Mouse (Mus musculus) liver, postnatal 0 days (tissue): ENCODE data around the gene Caprin2. TPM values are rescaled to one million over a fixed set of nuclear protein-coding genes. Genes with fewer than 3 reads are reported as not detected.

Experiments
- ATAC-seq: fragments of 200-750 bp; cut with Nextera tagmentation; 2 replicates; pipeline ENCODE4 v1.8.0; 2017; ENCODE audit warnings: mild to moderate bottlenecking, moderate library complexity
- DNase-seq: peaks from one replicate; pipeline ENCODE4 v3.0.0-alpha.2; 2016
- H3K27ac ChIP-seq: fragments of 300-500 bp; sonication (generic); 2 replicates; pipeline ENCODE4 v1.5.1; 2014; ENCODE audit warnings: antibody characterized with exemption, moderate library complexity, mild to moderate bottlenecking, low read depth
- H3K27me3 ChIP-seq: fragments of 300-500 bp; sonication (generic); 2 replicates; pipeline ENCODE4 v1.6.1; 2014; ENCODE audit warnings: low read length, control low read depth, mixed read lengths; ENCODE audit not compliant: insufficient read depth
- H3K36me3 ChIP-seq: fragments of 300-500 bp; sonication (generic); replicated peaks from 2 replicates; pipeline ENCODE4 v1.6.1; 2014; ENCODE audit warnings: mild to moderate bottlenecking, control low read depth, low read length, moderate library complexity, mixed read lengths; ENCODE audit not compliant: insufficient read depth
- H3K4me1 ChIP-seq: fragments of 300-500 bp; sonication (generic); 2 replicates; pipeline ENCODE4 v1.6.1; 2014; ENCODE audit warnings: antibody characterized with exemption, mild to moderate bottlenecking, control low read depth; ENCODE audit not compliant: insufficient read depth
- H3K4me2 ChIP-seq: fragments of 300-500 bp; sonication (generic); 2 replicates; pipeline ENCODE4 v1.6.1; 2014; ENCODE audit warnings: low read depth, mild to moderate bottlenecking, low read length, moderate library complexity, mixed read lengths
- H3K4me3 ChIP-seq: fragments of 300-500 bp; sonication (generic); 2 replicates; pipeline ENCODE4 v1.5.1; 2014; ENCODE audit warnings: low read depth, low read length
- H3K9ac ChIP-seq: fragments of 300-500 bp; sonication (generic); replicated peaks from 2 replicates; pipeline ENCODE4 v1.6.1; 2014; ENCODE audit warnings: mild to moderate bottlenecking, moderate library complexity
- H3K9me3 ChIP-seq: fragments of 300-500 bp; sonication (generic); 2 replicates; pipeline ENCODE4 v1.6.1; 2016; ENCODE audit warnings: mild to moderate bottlenecking, control low read depth, low read length, mixed read lengths
- CTCF ChIP-seq: sonication (generic); IDR thresholded peaks from 2 replicates; pipeline ENCODE4 v1.5.1; 2016; ENCODE audit warnings: antibody characterized with exemption, low read depth
- EP300 ChIP-seq: IDR thresholded peaks from 2 replicates; pipeline ENCODE4 v1.6.1; 2016; ENCODE audit warnings: antibody characterized with exemption, low read depth, mild to moderate bottlenecking
- WGBS: fragments of 180-500 bp; shearing (Covaris S2); extraction: QIAGEN DNeasy Blood & Tissue Kit; methylation state at CpG from one replicate; pipeline ENCODE4 v1.1.7; 2014; ENCODE audit not compliant: insufficient replicate concordance; 5-methylcytosine and 5-hydroxymethylcytosine counted together
- polyA plus RNA-seq: library from polyadenylated mRNA; unstranded; fragments of >200 nt; fragmentation: Nextera tagmentation; extraction: Ambion mirVana; gene quantifications from 2 replicates; pipeline ENCODE4 v1.2.1, GENCODE M21; 2015

Caprin2 gene
- polyA plus RNA-seq, 1 experiment from 2014 or later = 2.7 TPM

GRCm38 (mm10) chr6:148830748-148831727 is 65.0 kb downstream of the Caprin2 start, which contains the start of gene Ipo8:
Ipo8 (minus strand) TSS chr6:148831467.
- no peaks in the 10 kb centered on the region for H3K36me3 ChIP-seq
- H3K4me1 ChIP-seq = peaks cover 8% of the 10 kb centered on the region
- no peaks in the 10 kb centered on the region for H3K9me3 ChIP-seq
- H3K27me3 ChIP-seq = no peaks in the 10 kb centered on the region
- DNase-seq = peak; percentile 89
- TF ChIP-seq EP300 = no peak
- TF ChIP-seq CTCF = peak; percentile 32; the same call in 1 of the 2 replicates
- ATAC-seq = peak; percentile 98
- peak within 1 kb of the TSS; percentile 37 for H3K27ac ChIP-seq
- H3K4me2 ChIP-seq = peak within 1 kb of the TSS; percentile 90
- under 1% methylated on average over 45 of the region's 47 CpGs for WGBS
- peak within 1 kb of the TSS; percentile 75 for H3K4me3 ChIP-seq
- peak within 1 kb of the TSS; percentile 66 for H3K9ac ChIP-seq

GRCm38 (mm10) chr6:148830355-148830747 is 65.7 kb downstream of the Caprin2 start:
- H3K4me1 ChIP-seq = peaks cover 8% of the 10 kb centered on the region
- H3K27ac ChIP-seq = no peak overlapping the region
- H3K36me3 ChIP-seq = no peaks in the 10 kb centered on the region
- H3K27me3 ChIP-seq = no peaks in the 10 kb centered on the region
- no peaks in the 10 kb centered on the region for H3K9me3 ChIP-seq
- peak overlapping the region; percentile 75 for H3K4me3 ChIP-seq
- DNase-seq (no peak), ATAC-seq (no peak)
- TF ChIP-seq EP300 (no peak), CTCF (no peak)
- H3K4me2 ChIP-seq = peak overlapping the region; percentile 90
- 7% methylated on average over 3 of the region's 3 CpGs for WGBS
- peak overlapping the region; percentile 66 for H3K9ac ChIP-seq

GRCm38 (mm10) chr6:148826119-148826518 is 69.9 kb downstream of the Caprin2 start:
- no peak overlapping the region for H3K9ac ChIP-seq
- 86% methylated on average over 4 of the region's 4 CpGs for WGBS
- no peak overlapping the region for H3K27ac ChIP-seq
- H3K36me3 ChIP-seq = peaks cover 12% of the 10 kb centered on the region; the same call in 1 of the 2 replicates
- DNase-seq (no peak), ATAC-seq (no peak)
- no peak overlapping the region for H3K4me3 ChIP-seq
- no peaks in the 10 kb centered on the region for H3K9me3 ChIP-seq
- H3K4me2 ChIP-seq = no peak overlapping the region
- H3K4me1 ChIP-seq = peaks cover 8% of the 10 kb centered on the region
- no peaks in the 10 kb centered on the region for H3K27me3 ChIP-seq
- TF ChIP-seq EP300 = no peak
- TF ChIP-seq CTCF = no peak

GRCm38 (mm10) chr6:148818624-148819343 is 77.3 kb downstream of the Caprin2 start:
- no peak for TF ChIP-seq CTCF
- TF ChIP-seq EP300 = no peak
- H3K9ac ChIP-seq = no peak overlapping the region
- ATAC-seq (no peak), DNase-seq (no peak)
- 78% methylated on average over 4 of the region's 4 CpGs for WGBS
- peaks cover 35% of the 10 kb centered on the region for H3K36me3 ChIP-seq
- H3K27ac ChIP-seq = no peak overlapping the region
- H3K4me1 ChIP-seq = no peaks in the 10 kb centered on the region
- no peak overlapping the region for H3K4me3 ChIP-seq
- no peaks in the 10 kb centered on the region for H3K27me3 ChIP-seq
- no peak overlapping the region for H3K4me2 ChIP-seq
- no peaks in the 10 kb centered on the region for H3K9me3 ChIP-seq

- 78% methylated on average over 5 of the region's 5 CpGs for WGBS
- no peak for DNase-seq
- H3K36me3 ChIP-seq = peaks cover 39% of the 10 kb centered on the region
Observed at GRCm38 (mm10) chr6:148816751-148817150, 79.3 kb downstream of the Caprin2 start.

GRCm38 (mm10) chr6:148811117-148811516 is 84.9 kb downstream of the Caprin2 start:
- no peak overlapping the region for H3K27ac ChIP-seq
- ATAC-seq = no peak
- no peaks in the 10 kb centered on the region for H3K9me3 ChIP-seq
- H3K4me2 ChIP-seq = no peak overlapping the region
- H3K27me3 ChIP-seq = no peaks in the 10 kb centered on the region
- no peak for DNase-seq
- H3K36me3 ChIP-seq = peaks cover 42% of the 10 kb centered on the region
- no peak overlapping the region for H3K4me3 ChIP-seq
- no peak overlapping the region for H3K9ac ChIP-seq
- no peak for TF ChIP-seq CTCF
- TF ChIP-seq EP300 = no peak
- no peaks in the 10 kb centered on the region for H3K4me1 ChIP-seq
- WGBS = 80% methylated on average over 2 of the region's 2 CpGs

More at GRCm38 (mm10) chr6:148816751-148817150, 79.3 kb downstream of the Caprin2 start:
- no peak overlapping the region for H3K9ac ChIP-seq
- H3K4me3 ChIP-seq = no peak overlapping the region
- H3K27ac ChIP-seq = no peak overlapping the region
- TF ChIP-seq CTCF = no peak
- TF ChIP-seq EP300 = no peak
- no peak for ATAC-seq
- H3K4me1 ChIP-seq = no peaks in the 10 kb centered on the region
- H3K4me2 ChIP-seq = no peak overlapping the region
- H3K27me3 ChIP-seq = no peaks in the 10 kb centered on the region
- no peaks in the 10 kb centered on the region for H3K9me3 ChIP-seq
